In the genomic region with DNA sequence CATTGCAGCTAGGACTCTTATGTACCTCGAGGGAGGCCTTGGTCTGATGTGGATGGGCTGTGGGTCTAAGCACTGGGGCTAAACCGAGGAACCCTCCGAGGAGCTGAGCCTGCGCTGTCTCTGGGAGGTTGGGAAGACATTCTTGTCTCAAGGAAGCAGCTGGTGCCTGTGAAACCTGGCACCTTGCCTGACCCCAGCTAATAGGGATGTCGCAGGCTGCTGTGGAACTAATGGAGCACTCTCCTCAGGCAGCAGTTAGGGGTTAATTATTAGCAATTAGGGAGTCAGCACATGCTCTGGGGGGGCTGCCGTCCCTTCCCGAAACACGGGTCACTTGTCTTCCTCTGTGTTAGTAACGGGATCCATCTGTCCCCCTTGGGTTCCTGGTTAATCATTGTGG, we compare ENCODE assay signal across 13 mouse cellular contexts. TPM values are rescaled to one million over a fixed set of nuclear protein-coding genes. Genes with fewer than 3 reads are reported as not detected.
DNase-seq lines count a peak whose midpoint lies in the region; ATAC-seq and TF ChIP-seq lines count a peak whose summit lies in the region.
"Had no signal": no experiment of that assay in that cellular context is flagged by ENCODE, and none has a peak within 500 bp of the region (broad histone marks: within the 10 kb centered on the region; RNA-seq: fewer than 3 reads in every experiment).

No protein-coding gene starts in this region.

- no peak overlapping the region for H3K27ac ChIP-seq in forebrain, postnatal 0 days (ENCODE audit: low read depth, low read length)
- H3K27ac ChIP-seq in forebrain, embryonic 11.5 days (ENCODE audit: low read depth, low read length), result no peak overlapping the region
- no peak overlapping the region for H3K27ac ChIP-seq in neural tube, embryonic 14.5 days (ENCODE audit: low read depth, low read length)
- no peak overlapping the region for H3K27ac ChIP-seq in neural tube, embryonic 15.5 days (replicated peaks)
- H3K27ac ChIP-seq: embryonic facial prominence, embryonic 15.5 days; heart, embryonic 10.5 days had no signal

- H3K4me1 ChIP-seq in forebrain, postnatal 0 days (ENCODE audit: insufficient read depth), result no peaks in the 10 kb centered on the region
- no peaks in the 10 kb centered on the region for H3K4me1 ChIP-seq in forebrain, embryonic 11.5 days (replicated peaks; ENCODE audit: control insufficient read depth, insufficient read depth, low read length)
- peaks cover 5% of the 10 kb centered on the region for H3K4me1 ChIP-seq in neural tube, embryonic 14.5 days (ENCODE audit: control insufficient read depth, insufficient read depth, low read length)
- H3K4me1 ChIP-seq in neural tube, embryonic 15.5 days, result peaks cover 20% of the 10 kb centered on the region; the same call in 1 of the 2 replicates
- H3K4me1 ChIP-seq: embryonic facial prominence, embryonic 15.5 days had no signal

- H3K36me3 ChIP-seq in forebrain, postnatal 0 days (ENCODE audit: insufficient read depth), result no peaks in the 10 kb centered on the region; the same call in 1 of the 2 replicates
- no peaks in the 10 kb centered on the region for H3K36me3 ChIP-seq in forebrain, embryonic 11.5 days (ENCODE audit: control insufficient read depth, insufficient read depth, low read length)
- H3K36me3 ChIP-seq in neural tube, embryonic 14.5 days (ENCODE audit: control insufficient read depth, insufficient read depth, low read length), result no peaks in the 10 kb centered on the region
- no peaks in the 10 kb centered on the region; the same call in 1 of the 2 replicates for H3K36me3 ChIP-seq in neural tube, embryonic 15.5 days
- H3K36me3 ChIP-seq: embryonic facial prominence, embryonic 15.5 days; heart, embryonic 10.5 days had no signal

- no peak overlapping the region for H3K9ac ChIP-seq in forebrain, postnatal 0 days
- H3K9ac ChIP-seq in forebrain, embryonic 11.5 days (ENCODE audit: low read length), result no peak overlapping the region
- no peak overlapping the region for H3K9ac ChIP-seq in neural tube, embryonic 14.5 days (replicated peaks; ENCODE audit: low read depth, low read length)
- H3K9ac ChIP-seq in neural tube, embryonic 15.5 days (replicated peaks), result no peak overlapping the region
- H3K9ac ChIP-seq: embryonic facial prominence, embryonic 15.5 days had no signal

- no peak for DNase-seq in forebrain, postnatal 0 days
- no peak for DNase-seq in forebrain, embryonic 11.5 days (ENCODE audit: low spot score)
- DNase-seq in kidney, adult 18-20 months, result peak; percentile 43
- peak; percentile 46 for DNase-seq in retina, embryonic 14.5 days (ENCODE audit: low spot score)
- DNase-seq in ovary, postnatal 10 days (ENCODE audit: low spot score), result no peak
- DNase-seq in adrenal gland, postnatal 10 days, result no peak
- DNase-seq: adrenal gland, adult 2 months; layer of hippocampus, postnatal 36 days had no signal

- 30% methylated on average over 9 of the region's 9 CpGs for WGBS in forebrain, postnatal 0 days
- 54% methylated on average over 9 of the region's 9 CpGs for WGBS in forebrain, embryonic 11.5 days
- 11% methylated on average over 9 of the region's 9 CpGs for WGBS in neural tube, embryonic 14.5 days
- WGBS in neural tube, embryonic 15.5 days, result 14% methylated on average over 9 of the region's 9 CpGs

- no peaks in the 10 kb centered on the region for H3K9me3 ChIP-seq in forebrain, postnatal 0 days (ENCODE audit: low read length)
- no peaks in the 10 kb centered on the region for H3K9me3 ChIP-seq in forebrain, embryonic 11.5 days (ENCODE audit: control insufficient read depth, low read length)
- no peaks in the 10 kb centered on the region for H3K9me3 ChIP-seq in neural tube, embryonic 14.5 days (ENCODE audit: control insufficient read depth, low read length)
- H3K9me3 ChIP-seq in neural tube, embryonic 15.5 days (replicated peaks), result no peaks in the 10 kb centered on the region
- H3K9me3 ChIP-seq: embryonic facial prominence, embryonic 15.5 days; heart, embryonic 10.5 days; megakaryocyte, embryonic 14.5 days had no signal

- no peaks in the 10 kb centered on the region for H3K27me3 ChIP-seq in forebrain, postnatal 0 days (ENCODE audit: insufficient read depth, low read length)
- 0 out of 2 replicates have a peak, but pooled peaks cover 2% of the 10 kb centered on the region for H3K27me3 ChIP-seq in forebrain, embryonic 11.5 days (ENCODE audit: control insufficient read depth, insufficient read depth, low read length)
- H3K27me3 ChIP-seq in neural tube, embryonic 14.5 days (ENCODE audit: control insufficient read depth, insufficient read depth, low read length), result no peaks in the 10 kb centered on the region
- peaks cover 7% of the 10 kb centered on the region; the same call in 1 of the 2 replicates for H3K27me3 ChIP-seq in neural tube, embryonic 15.5 days (replicated peaks)

- H3K4me3 ChIP-seq in forebrain, postnatal 0 days (ENCODE audit: low read depth, low read length), result no peak overlapping the region
- H3K4me3 ChIP-seq in forebrain, embryonic 11.5 days (ENCODE audit: low read depth, low read length), result no peak overlapping the region
- no peak overlapping the region for H3K4me3 ChIP-seq in neural tube, embryonic 14.5 days (ENCODE audit: low read depth, low read length)
- H3K4me3 ChIP-seq in neural tube, embryonic 15.5 days (replicated peaks), result no peak overlapping the region
- H3K4me3 ChIP-seq: embryonic facial prominence, embryonic 15.5 days; heart, embryonic 10.5 days; megakaryocyte, embryonic 14.5 days had no signal

- TF ChIP-seq CTCF in forebrain, postnatal 0 days (IDR thresholded peaks at IDR 0.05; ENCODE audit: low read depth), result no peak

- H3K4me2 ChIP-seq in forebrain, postnatal 0 days (ENCODE audit: low read depth), result no peak overlapping the region
- H3K4me2 ChIP-seq in forebrain, embryonic 11.5 days (ENCODE audit: low read depth, low read length, severe bottlenecking), result no peak overlapping the region
- no peak overlapping the region for H3K4me2 ChIP-seq in neural tube, embryonic 14.5 days (ENCODE audit: low read depth, low read length)
- no peak overlapping the region for H3K4me2 ChIP-seq in neural tube, embryonic 15.5 days
- H3K4me2 ChIP-seq: embryonic facial prominence, embryonic 15.5 days had no signal

- ATAC-seq in forebrain, postnatal 0 days, result peak; percentile 20; the same call in 1 of the 2 replicates
- ATAC-seq in forebrain, embryonic 11.5 days (replicated peaks; ENCODE audit: low FRiP score), result no peak
- peak; percentile 46; the same call in 1 of the 2 replicates for ATAC-seq in neural tube, embryonic 14.5 days (ENCODE audit: low read depth)
- ATAC-seq in neural tube, embryonic 15.5 days (ENCODE audit: low FRiP score), result no peak

RNA-seq across cellular contexts. Expression of gene Lhpp, which starts 30.5 kb away (rescaled TPM):
- total RNA-seq in forebrain, postnatal 0 days (2014; rRNA removed), result 37.5 and 40.7 TPM in 2 replicates
- polyA plus RNA-seq in forebrain, postnatal 0 days (2015; fragmentation: Nextera tagmentation; extraction: Ambion mirVana), result 50.1 and 53.8 TPM in 2 replicates
- polyA plus RNA-seq in forebrain, embryonic 11.5 days (2014; fragmentation: Nextera tagmentation; extraction: Ambion mirVana), result 12.7 and 15.1 TPM in 2 replicates
- 43.4 and 55.0 TPM in 2 replicates for polyA plus RNA-seq in neural tube, embryonic 14.5 days (2014; fragmentation: Nextera tagmentation; extraction: Ambion mirVana)
- 41.4 and 46.9 TPM in 2 replicates for polyA plus RNA-seq in neural tube, embryonic 15.5 days (2015; fragmentation: Nextera tagmentation; extraction: Ambion mirVana)
- 10 to 100 TPM; 16.8 to 17.0 TPM for total RNA-seq in adrenal gland, postnatal 10 days (2021)

RNA-seq across cellular contexts. Expression of gene Nkx1-2, which starts 41.5 kb away (rescaled TPM):
- total RNA-seq in forebrain, postnatal 0 days (2014; rRNA removed), result 0.08 TPM in 1 of 2 replicates, not detected in the other
- polyA plus RNA-seq in forebrain, postnatal 0 days (2015; fragmentation: Nextera tagmentation; extraction: Ambion mirVana), result not detected in 2 replicates
- polyA plus RNA-seq in forebrain, embryonic 11.5 days (2014; fragmentation: Nextera tagmentation; extraction: Ambion mirVana), result 0.36 TPM in 1 of 2 replicates, not detected in the other
- polyA plus RNA-seq in neural tube, embryonic 14.5 days (2014; fragmentation: Nextera tagmentation; extraction: Ambion mirVana), result 0.32 and 0.49 TPM in 2 replicates
- 0.11 and 0.46 TPM in 2 replicates for polyA plus RNA-seq in neural tube, embryonic 15.5 days (2015; fragmentation: Nextera tagmentation; extraction: Ambion mirVana)
- total RNA-seq in adrenal gland, postnatal 10 days (2021), result under 1 TPM in 1 of 2 experiments, not detected in 1; 0.12 TPM
- total RNA-seq: adrenal gland, adult 2 months; layer of hippocampus, postnatal 36 days had no signal
- polyA plus RNA-seq: adrenal gland, adult 2 months; embryonic facial prominence, embryonic 15.5 days; heart, embryonic 10.5 days had no signal

Comparison
In these comparisons a context has a peak if more than half of its experiments do, and no peak if none do; other contexts are left out.
1. ATAC-seq: peak in forebrain, postnatal 0 days (single experiment) and neural tube, embryonic 14.5 days (single experiment); none in forebrain, embryonic 11.5 days (single experiment) and neural tube, embryonic 15.5 days (single experiment).
2. DNase-seq: peak in kidney, adult 18-20 months (single experiment) and retina, embryonic 14.5 days (single experiment); none in forebrain, postnatal 0 days (single experiment), forebrain, embryonic 11.5 days (single experiment), ovary, postnatal 10 days (single experiment) and adrenal gland, postnatal 10 days (single experiment).